Mouse (Mus musculus) bone marrow macrophage, adult 2 months (primary cell): ENCODE results near the gene Ep400.

ENCODE experiments used
- CTCF ChIP-seq: IDR thresholded peaks from 2 replicates; pipeline ENCODE4 v1.5.1; 2012; ENCODE audit warnings: low read depth, mild to moderate bottlenecking, low read length, moderate library complexity
- POLR2A ChIP-seq: IDR thresholded peaks from 2 replicates; pipeline ENCODE4 v1.6.1; 2012; ENCODE audit warnings: mild to moderate bottlenecking, low read depth, low read length, borderline replicate concordance

GRCm38 (mm10) chr5:110769272-110769671 is 1.2 kb downstream of the Ep400 start:
- no peak for TF ChIP-seq CTCF
- TF ChIP-seq POLR2A: no peak
